Mouse (Mus musculus): ENCODE data around the gene Fahd1. TPM values are rescaled to one million over a fixed set of nuclear protein-coding genes. Genes with fewer than 3 reads are reported as not detected.

The Fahd1 gene
- total RNA-seq, 2 experiments from 2014 or later = 21.1 to 22.4 TPM

GRCm38 (mm10) chr17:24817503-24817902 lies 32.7 kb downstream of the Fahd1 start:
- no peak overlapping the region for H3K4me3 ChIP-seq
- TF ChIP-seq CTCF (conservative IDR thresholded peaks at IDR 0.05) = peak; percentile 78

DNA sequence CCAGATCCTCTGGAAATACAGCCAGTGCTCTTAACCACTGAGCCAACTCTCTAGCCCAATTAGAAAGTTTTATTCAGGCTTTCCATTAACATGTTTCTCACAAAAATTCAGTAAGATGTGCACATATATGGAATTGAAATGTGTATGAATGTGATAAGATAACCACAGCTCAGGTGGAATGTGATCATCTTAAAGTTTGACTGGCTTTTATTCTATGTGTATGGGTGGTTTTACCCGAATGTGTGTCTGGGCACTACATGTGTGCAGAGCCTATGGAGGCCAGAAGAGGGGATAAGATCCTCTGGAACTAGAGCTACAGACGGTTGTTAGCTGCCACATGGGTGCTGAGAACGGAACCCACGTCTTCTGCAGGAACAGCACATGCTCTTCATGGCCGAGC lies 34.9 kb downstream of the Fahd1 start:
- no peak for DNase-seq (ENCODE audit: low spot score in 2 of 2)
- H3K27ac ChIP-seq = no peak overlapping the region
- no peak overlapping the region for H3K4me3 ChIP-seq
- TF ChIP-seq CTCF (conservative IDR thresholded peaks at IDR 0.05) = no peak

More at GRCm38 (mm10) chr17:24817503-24817902, 32.7 kb downstream of the Fahd1 start:
- no peak overlapping the region for H3K27ac ChIP-seq
- DNase-seq (ENCODE audit: low spot score in 2 of 2) = no peak

GRCm38 (mm10) chr17:24812215-24812614 lies 37.9 kb downstream of the Fahd1 start:
- Histone ChIP-seq H3K4me3 (no peak overlapping the region), H3K27ac (no peak overlapping the region)
- TF ChIP-seq CTCF (conservative IDR thresholded peaks at IDR 0.05) = no peak
- no peak for DNase-seq (ENCODE audit: low spot score in 2 of 2)

- Histone ChIP-seq H3K27ac (no peak overlapping the region), H3K4me3 (no peak overlapping the region)
- DNase-seq (ENCODE audit: low spot score in 2 of 2) = no peak
- no peak for TF ChIP-seq CTCF (conservative IDR thresholded peaks at IDR 0.05)
Measured at GRCm38 (mm10) chr17:24811211-24811610, 39.0 kb downstream of the Fahd1 start.

- no peak for TF ChIP-seq CTCF (conservative IDR thresholded peaks at IDR 0.05)
Measured at GRCm38 (mm10) chr17:24803952-24804951, 45.9 kb downstream of the Fahd1 start, which contains the start of gene Meiob. TSS of gene Meiob (plus strand) at chr17:24804289.

DNA sequence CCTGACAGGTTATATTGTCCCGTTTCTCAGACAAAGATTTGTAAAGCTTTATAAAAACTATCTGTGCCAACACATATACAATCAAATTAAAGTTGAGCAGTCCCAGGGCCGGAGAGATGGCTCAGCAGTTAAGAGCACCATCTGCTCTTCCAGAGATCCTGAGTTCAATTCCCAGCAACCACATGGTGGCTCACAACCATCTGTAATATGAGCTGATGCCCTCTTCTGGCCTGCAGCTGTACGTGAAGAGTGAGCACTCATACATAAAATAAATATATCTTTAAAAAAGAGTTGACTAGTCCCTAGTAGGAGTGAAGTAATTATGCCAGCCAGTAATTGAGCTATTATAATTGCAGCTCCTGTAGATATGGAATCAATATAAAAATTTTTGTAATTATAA lies 49.6 kb downstream of the Fahd1 start:
- TF ChIP-seq CTCF (conservative IDR thresholded peaks at IDR 0.05) = no peak
- Histone ChIP-seq H3K4me3 (no peak overlapping the region), H3K27ac (no peak overlapping the region)
- DNase-seq (ENCODE audit: low spot score in 2 of 2) = no peak

More at GRCm38 (mm10) chr17:24803952-24804951, 45.9 kb downstream of the Fahd1 start, which contains the start of gene Meiob:
- Histone ChIP-seq H3K4me3 (peak within 1 kb of the TSS; percentile 63), H3K27ac (no peak within 1 kb of the TSS)
- DNase-seq (ENCODE audit: low spot score in 2 of 2) = no peak

GRCm38 (mm10) chr17:24799476-24799875 lies 50.7 kb downstream of the Fahd1 start:
- Histone ChIP-seq H3K4me3 (no peak overlapping the region), H3K27ac (no peak overlapping the region)
- no peak for DNase-seq (ENCODE audit: low spot score in 2 of 2)
- no peak for TF ChIP-seq CTCF (conservative IDR thresholded peaks at IDR 0.05)

Other genes starting within 250 kb of the Fahd1 start
- gene Tsc2, start 217.7 kb downstream of the Fahd1 start, total RNA-seq (2021) = 100 to 1,000 TPM; 192 to 223 TPM
- 1 to 10 TPM; 6.2 to 6.8 TPM for gene Nthl1, start 217.7 kb downstream of the Fahd1 start, total RNA-seq (2021)
- 10 to 100 TPM; 41.9 to 44.1 TPM for gene Slc9a3r2, start 200.0 kb downstream of the Fahd1 start, total RNA-seq (2021)
- 1 to 10 TPM; 2.0 to 2.3 TPM for gene Npw, start 191.9 kb downstream of the Fahd1 start, total RNA-seq (2021)
- 10 to 100 TPM; 36.6 to 43.9 TPM for gene Zfp598, start 180.7 kb downstream of the Fahd1 start, total RNA-seq (2021)
- gene Syngr3, start 160.4 kb downstream of the Fahd1 start, total RNA-seq (2021) = 100 to 1,000 TPM; 146 to 155 TPM
- 10 to 100 TPM; 22.3 to 22.4 TPM for gene Gfer, start 154.2 kb downstream of the Fahd1 start, total RNA-seq (2021)
- gene Noxo1, start 154.1 kb downstream of the Fahd1 start, total RNA-seq (2021) = 1 to 10 TPM; 3.3 to 3.4 TPM
- gene Tbl3, start 142.7 kb downstream of the Fahd1 start, total RNA-seq (2021) = 10 to 100 TPM; 30.9 to 32.8 TPM
- gene Rnf151, start 132.3 kb downstream of the Fahd1 start, total RNA-seq (2021) = under 1 TPM in 1 of 2 experiments, not detected in 1; 0.56 TPM
- gene Rps2, start 132.2 kb downstream of the Fahd1 start, total RNA-seq (2021) = 100 to 1,000 TPM; 302 to 315 TPM
- 100 to 1,000 TPM; 210 to 227 TPM for gene Ndufb10, start 125.9 kb downstream of the Fahd1 start, total RNA-seq (2021)
- under 1 TPM; 0.38 to 0.61 TPM for gene Rpl3l, start 122.5 kb downstream of the Fahd1 start, total RNA-seq (2021)
- gene Msrb1, start 113.7 kb downstream of the Fahd1 start, total RNA-seq (2021) = 10 to 100 TPM; 32.0 to 40.8 TPM
- not detected for gene Hs3st6, start 97.4 kb downstream of the Fahd1 start, total RNA-seq (2021)
- gene Meiob, start 46.1 kb downstream of the Fahd1 start, total RNA-seq (2021) = not detected
- gene Hagh, start 10.2 kb downstream of the Fahd1 start, total RNA-seq (2021) = 100 to 1,000 TPM; 135 to 137 TPM
- gene Igfals, start 15.6 kb upstream of the Fahd1 start, total RNA-seq (2021) = under 1 TPM in 1 of 2 experiments, not detected in 1; 0.34 TPM
- 10 to 100 TPM; 34.3 to 35.8 TPM for gene Nubp2, start 36.0 kb upstream of the Fahd1 start, total RNA-seq (2021)
- 10 to 100 TPM; 43.6 to 45.0 TPM for gene Spsb3, start 36.3 kb upstream of the Fahd1 start, total RNA-seq (2021)
- 10 to 100 TPM; 66.9 to 72.7 TPM for gene Eme2, start 44.7 kb upstream of the Fahd1 start, total RNA-seq (2021)
- gene Mrps34, start 44.8 kb upstream of the Fahd1 start, total RNA-seq (2021) = 10 to 100 TPM; 80.4 to 85.1 TPM
- 10 to 100 TPM; 60.1 to 63.7 TPM for gene Nme3, start 46.1 kb upstream of the Fahd1 start, total RNA-seq (2021)
- gene Mapk8ip3, start 86.6 kb upstream of the Fahd1 start, total RNA-seq (2021) = 100 to 1,000 TPM; 409 to 411 TPM
- 1 to 10 TPM; 4.4 to 6.1 TPM for gene Jpt2, start 110.3 kb upstream of the Fahd1 start, total RNA-seq (2021)
- 10 to 100 TPM; 25.2 to 30.7 TPM for gene Cramp1l, start 165.4 kb upstream of the Fahd1 start, total RNA-seq (2021)
- gene Ift140, start 165.7 kb upstream of the Fahd1 start, total RNA-seq (2021) = 10 to 100 TPM; 23.5 to 25.0 TPM
- 1 to 10 TPM; 8.2 to 8.8 TPM for gene Tmem204, start 233.2 kb upstream of the Fahd1 start, total RNA-seq (2021)

All from layer of hippocampus, adult 2 months (tissue).